Mouse (Mus musculus) layer of hippocampus, adult 18-20 months (tissue): Measurements from ENCODE around the gene Magi2. TPM values are rescaled to one million over a fixed set of nuclear protein-coding genes. Genes with fewer than 3 reads are reported as not detected.
A peak's percentile ranks its signal among the peaks of the same experiment; 100 is the strongest.

Experiments used
- DNase-seq, 2 experiments: peaks; one replicate each; pipeline ENCODE4 v3.0.0; 2022; ENCODE audit warnings: low spot score in 2 of 2
- total RNA-seq, 2 experiments: library from RNA; stranded (reverse); gene quantifications; 2 replicates each; pipeline ENCODE4 v1.2.3; 2021

The Magi2 gene
- total RNA-seq, 2 experiments from 2014 or later = 114 to 141 TPM

DNA sequence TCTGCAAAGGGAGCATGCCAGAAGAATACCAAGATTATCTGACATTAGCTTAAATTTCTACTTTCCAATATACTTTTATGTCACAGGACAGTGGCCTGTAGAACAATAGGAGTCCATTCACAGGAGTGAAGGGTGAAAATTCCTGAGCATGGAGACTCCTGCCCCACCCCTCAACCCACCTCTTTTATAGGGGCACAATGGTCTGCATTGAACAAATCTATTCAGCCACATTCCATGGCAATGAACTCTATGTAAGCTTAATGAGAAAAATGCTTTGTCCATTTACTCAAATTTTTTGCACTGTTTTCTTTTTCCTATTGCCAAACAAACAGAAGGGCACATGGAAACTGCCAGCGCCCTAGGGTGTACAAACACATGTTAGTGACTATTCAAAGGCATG lies 838.2 kb downstream of the Magi2 start:
- DNase-seq = no peak

- no peak for DNase-seq
These were observed 841.7 kb downstream of the Magi2 start for GRCm38 (mm10) chr5:20068496-20068895.

GRCm38 (mm10) chr5:20068921-20069486 lies 842.2 kb downstream of the Magi2 start:
- DNase-seq = no peak

DNA sequence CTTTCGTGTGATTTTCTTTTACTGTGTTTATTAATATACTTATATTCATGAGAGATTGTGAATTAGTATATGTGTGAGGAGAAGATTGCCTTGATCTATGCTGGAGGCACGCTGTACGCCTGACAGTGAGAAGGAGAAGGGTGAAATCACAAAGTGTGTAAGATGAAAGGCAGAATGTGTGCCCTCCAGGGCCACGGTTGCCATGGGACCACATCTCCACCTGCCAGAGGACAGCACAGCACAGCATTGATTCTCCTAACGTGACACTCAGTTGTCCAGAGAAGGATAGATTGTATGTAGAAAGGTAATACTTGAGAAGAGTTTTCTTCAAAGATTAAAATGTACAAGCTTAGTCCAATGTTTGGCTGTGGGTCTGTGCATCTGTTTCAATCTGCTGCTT lies 847.3 kb downstream of the Magi2 start:
- no peak for DNase-seq

- DNase-seq = no peak
These were observed 848.0 kb downstream of the Magi2 start for GRCm38 (mm10) chr5:20074867-20075266.

- peak; percentile 35 to 70 for DNase-seq
These were observed 852.1 kb downstream of the Magi2 start for GRCm38 (mm10) chr5:20078931-20079330.

DNA sequence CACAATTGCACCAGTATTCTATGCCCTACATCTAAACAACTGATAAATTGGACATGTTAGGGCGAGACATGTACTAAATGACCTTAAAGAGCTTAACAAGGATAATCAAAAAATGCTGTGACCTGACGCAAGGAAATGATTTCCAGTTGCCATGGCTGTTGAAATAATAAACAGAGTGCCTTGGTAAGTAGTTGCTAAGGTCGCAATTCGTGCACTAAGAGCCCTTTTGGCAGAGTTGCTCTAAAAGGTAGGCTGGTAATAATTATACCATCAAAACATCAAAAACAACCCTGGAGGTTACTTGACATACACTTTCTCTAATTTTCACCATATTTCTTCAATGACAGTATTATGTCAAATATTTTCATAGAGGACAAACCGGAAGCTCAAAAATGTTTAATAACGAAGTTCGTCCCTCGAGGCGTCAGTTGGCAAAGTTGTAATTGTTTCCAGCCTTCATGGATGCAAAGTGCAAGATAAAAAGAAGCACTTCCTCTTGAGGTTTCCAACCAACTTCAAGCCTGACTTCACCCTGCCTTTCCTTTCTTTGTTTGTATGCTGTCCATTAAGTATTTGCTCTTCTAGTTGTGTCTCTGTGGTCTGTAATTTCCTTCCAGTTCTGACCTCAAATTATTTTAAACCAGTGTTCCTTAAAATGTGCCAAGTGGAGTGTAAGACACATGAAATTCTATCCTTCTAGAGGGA lies 853.9 kb downstream of the Magi2 start:
- no peak for DNase-seq

- no peak for DNase-seq
These were observed 855.5 kb downstream of the Magi2 start for GRCm38 (mm10) chr5:20082368-20082767.

GRCm38 (mm10) chr5:20087083-20087482 lies 860.2 kb downstream of the Magi2 start:
- DNase-seq = peak in 1 of 2 experiments; percentile 78

GRCm38 (mm10) chr5:20103869-20104268 lies 877.0 kb downstream of the Magi2 start:
- no peak for DNase-seq

GRCm38 (mm10) chr5:20104496-20104895 lies 877.7 kb downstream of the Magi2 start:
- no peak for DNase-seq

DNA sequence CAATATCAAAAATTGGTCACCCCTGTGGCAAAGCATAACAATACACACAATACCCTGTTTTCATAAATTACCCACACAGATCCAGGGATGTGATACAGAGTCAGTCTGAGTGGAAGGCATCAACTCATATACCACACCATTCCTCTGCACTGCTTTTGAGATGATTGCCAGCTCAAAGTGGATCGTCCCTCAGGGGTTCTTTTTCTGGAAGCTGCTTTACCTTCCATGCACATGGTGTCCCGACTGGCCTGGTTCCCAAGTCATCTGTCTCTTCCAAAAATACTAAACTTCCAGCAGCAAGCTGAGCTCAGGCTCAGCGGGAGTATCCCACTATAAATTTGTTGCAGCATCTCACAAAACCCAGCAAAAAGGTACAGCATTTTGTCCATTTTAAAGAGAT lies 882.7 kb downstream of the Magi2 start:
- DNase-seq = no peak

DNA sequence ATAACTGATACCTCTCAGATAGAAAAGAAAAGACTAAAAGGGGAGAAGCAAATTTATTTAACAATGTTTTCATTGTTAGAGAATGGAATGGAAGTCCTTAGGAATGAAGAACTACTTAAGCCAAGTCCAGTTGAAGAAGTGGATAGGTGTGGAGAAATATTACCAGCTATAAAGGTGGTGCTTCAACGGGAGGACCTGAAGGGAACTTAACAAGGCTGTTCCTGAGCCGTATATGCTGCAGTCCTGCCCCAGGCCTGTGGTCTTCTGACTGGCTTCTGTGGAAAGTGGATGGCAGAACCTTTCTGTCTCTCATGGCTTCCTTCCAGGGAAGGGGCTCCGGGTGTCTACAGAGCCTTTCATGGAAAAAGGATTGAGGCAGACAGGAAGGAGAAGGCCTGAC lies 890.3 kb downstream of the Magi2 start:
- no peak for DNase-seq

- DNase-seq = no peak
These were observed 913.4 kb downstream of the Magi2 start for GRCm38 (mm10) chr5:20140235-20140634.

GRCm38 (mm10) chr5:20140662-20141444 lies 914.0 kb downstream of the Magi2 start:
- DNase-seq = peak; percentile 35 to 70

GRCm38 (mm10) chr5:20153359-20154125 lies 926.7 kb downstream of the Magi2 start:
- DNase-seq = peak in 1 of 2 experiments; percentile 44

GRCm38 (mm10) chr5:20196765-20197164 lies 969.9 kb downstream of the Magi2 start:
- no peak for DNase-seq

- DNase-seq = no peak
These were observed 970.6 kb downstream of the Magi2 start for GRCm38 (mm10) chr5:20197395-20197794.

- DNase-seq = no peak
These were observed 974.5 kb downstream of the Magi2 start for GRCm38 (mm10) chr5:20201348-20201747.

- DNase-seq = no peak
These were observed 981.3 kb downstream of the Magi2 start for GRCm38 (mm10) chr5:20208110-20208509.

GRCm38 (mm10) chr5:20213299-20213698 lies 986.5 kb downstream of the Magi2 start:
- no peak for DNase-seq
